Mouse (Mus musculus): ENCODE measurements around the gene Ankrd7.

DNA sequence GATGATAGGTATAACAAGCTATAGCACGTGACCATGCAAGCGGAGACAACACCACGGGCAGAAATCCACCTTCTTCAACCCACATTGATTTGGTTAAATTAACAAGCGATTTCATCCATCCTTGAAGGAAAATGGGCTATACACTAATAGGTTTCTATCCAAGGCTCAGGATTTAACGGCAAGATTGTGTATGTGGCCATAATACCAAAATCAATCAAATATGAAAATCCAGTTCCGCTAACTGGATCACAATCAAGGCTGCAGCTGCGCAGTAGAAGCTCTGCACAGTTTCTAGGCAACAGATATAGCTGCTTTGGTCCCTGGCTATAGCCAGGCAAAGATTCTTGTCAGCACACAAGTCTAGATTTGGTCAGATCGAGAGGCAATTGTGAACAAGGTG lies at the start of gene Ankrd7:
- TF ChIP-seq POLR2A (IDR thresholded peaks at IDR 0.05; ENCODE audit: borderline replicate concordance, insufficient read depth, low read length) (no peak), CTCF (IDR thresholded peaks at IDR 0.05; ENCODE audit: borderline replicate concordance, insufficient read depth, low read depth, low read length) (no peak)
